Mouse (Mus musculus): ENCODE measurements at regions not wholly inside any gene's neighbourhood (a gene's known extent, or its start where the extent isn't known, plus 50 kb on each side); places are given as distances from the start of the nearest gene placed in this dataset.
"Not testable (repeated sequence)": the region's sequence is repeated elsewhere in the genome, so short reads cannot be mapped to it uniquely, and the experiment has no call there.

- ATAC-seq (replicated peaks; ENCODE audit: low FRiP score, low TSS enrichment, poor library complexity, severe bottlenecking): peak; percentile 87
These were observed 559.6 kb upstream of the Gm10131 start for GRCm38 (mm10) chr8:34670930-34671715.

GRCm38 (mm10) chr8:34669146-34669545, 557.6 kb upstream of the Gm10131 start:
- ATAC-seq (replicated peaks; ENCODE audit: low FRiP score, low TSS enrichment, poor library complexity, severe bottlenecking): no peak

GRCm38 (mm10) chr8:34664429-34664828, 552.9 kb upstream of the Gm10131 start:
- no peak for ATAC-seq (replicated peaks; ENCODE audit: low FRiP score, low TSS enrichment, poor library complexity, severe bottlenecking)

- no peak for ATAC-seq (replicated peaks; ENCODE audit: low FRiP score, low TSS enrichment, poor library complexity, severe bottlenecking)
These were observed 551.0 kb upstream of the Gm10131 start for GRCm38 (mm10) chr8:34662532-34662931.

GRCm38 (mm10) chr8:34651750-34652149, 540.2 kb upstream of the Gm10131 start:
- ATAC-seq (replicated peaks; ENCODE audit: low FRiP score, low TSS enrichment, poor library complexity, severe bottlenecking): no peak

GRCm38 (mm10) chr8:34628221-34628620, 516.7 kb upstream of the Gm10131 start:
- ATAC-seq (replicated peaks; ENCODE audit: low FRiP score, low TSS enrichment, poor library complexity, severe bottlenecking): not testable (repeated sequence)

- no peak for ATAC-seq (replicated peaks; ENCODE audit: low FRiP score, low TSS enrichment, poor library complexity, severe bottlenecking)
These were observed 514.1 kb upstream of the Gm10131 start for GRCm38 (mm10) chr8:34625670-34626069.

GRCm38 (mm10) chr8:34623783-34624182, 512.2 kb upstream of the Gm10131 start:
- ATAC-seq (replicated peaks; ENCODE audit: low FRiP score, low TSS enrichment, poor library complexity, severe bottlenecking): no peak

- ATAC-seq (replicated peaks; ENCODE audit: low FRiP score, low TSS enrichment, poor library complexity, severe bottlenecking): no peak
These were observed 510.9 kb upstream of the Gm10131 start for GRCm38 (mm10) chr8:34622177-34623114.

GRCm38 (mm10) chr8:34618046-34618445, 506.5 kb upstream of the Gm10131 start:
- no peak for ATAC-seq (replicated peaks; ENCODE audit: low FRiP score, low TSS enrichment, poor library complexity, severe bottlenecking)

- no peak for ATAC-seq (replicated peaks; ENCODE audit: low FRiP score, low TSS enrichment, poor library complexity, severe bottlenecking)
These were observed 503.4 kb upstream of the Gm10131 start for GRCm38 (mm10) chr8:34614987-34615386.

- ATAC-seq (replicated peaks; ENCODE audit: low FRiP score, low TSS enrichment, poor library complexity, severe bottlenecking): no peak
These were observed 502.5 kb upstream of the Gm10131 start for GRCm38 (mm10) chr8:34614031-34614526.

- no peak for ATAC-seq (replicated peaks; ENCODE audit: low FRiP score, low TSS enrichment, poor library complexity, severe bottlenecking)
These were observed 501.6 kb upstream of the Gm10131 start for GRCm38 (mm10) chr8:34613138-34613537.

GRCm38 (mm10) chr8:34612396-34612795, 500.9 kb upstream of the Gm10131 start:
- ATAC-seq (replicated peaks; ENCODE audit: low FRiP score, low TSS enrichment, poor library complexity, severe bottlenecking): no peak

GRCm38 (mm10) chr8:34610186-34610585, 498.6 kb upstream of the Gm10131 start:
- ATAC-seq (replicated peaks; ENCODE audit: low FRiP score, low TSS enrichment, poor library complexity, severe bottlenecking): no peak

- ATAC-seq (replicated peaks; ENCODE audit: low FRiP score, low TSS enrichment, poor library complexity, severe bottlenecking): no peak
These were observed 495.9 kb upstream of the Gm10131 start for GRCm38 (mm10) chr8:34607426-34607825.

- ATAC-seq (replicated peaks; ENCODE audit: low FRiP score, low TSS enrichment, poor library complexity, severe bottlenecking): no peak
These were observed 493.5 kb upstream of the Gm10131 start for GRCm38 (mm10) chr8:34605031-34605430.

- no peak for ATAC-seq (replicated peaks; ENCODE audit: low FRiP score, low TSS enrichment, poor library complexity, severe bottlenecking)
These were observed 493.0 kb upstream of the Gm10131 start for GRCm38 (mm10) chr8:34604581-34604980.

GRCm38 (mm10) chr8:34601426-34601953, 490.0 kb upstream of the Gm10131 start:
- no peak for ATAC-seq (replicated peaks; ENCODE audit: low FRiP score, low TSS enrichment, poor library complexity, severe bottlenecking)

- no peak for ATAC-seq (replicated peaks; ENCODE audit: low FRiP score, low TSS enrichment, poor library complexity, severe bottlenecking)
These were observed 489.3 kb upstream of the Gm10131 start for GRCm38 (mm10) chr8:34600880-34601279.
